Mouse (Mus musculus): ENCODE results near the gene Acss1.

- TF ChIP-seq POLR2AphosphoS5 (IDR thresholded peaks at IDR 0.05; ENCODE audit: insufficient replicate concordance, low read depth, low read length) (no peak), CTCF (IDR thresholded peaks at IDR 0.05; ENCODE audit: low read depth, low read length) (no peak)
These were observed 3.5 kb upstream of the Acss1 start for GRCm38 (mm10) chr2:150671609-150672290.
